Mouse (Mus musculus) MEL (cell line): Measurements from ENCODE around the gene Naa25. TPM values are rescaled to one million over a fixed set of nuclear protein-coding genes. Genes with fewer than 3 reads are reported as not detected.
A peak's percentile ranks its signal among the peaks of the same experiment; 100 is the strongest.

ENCODE experiments used
- DNase-seq: peaks from one replicate; pipeline ENCODE4 v3.0.0; 2011; ENCODE audit warnings: low read depth, low spot score
- H3K27ac ChIP-seq: 2 replicates; pipeline ENCODE4 v1.5.1; 2012; ENCODE audit warnings: low read depth, mild to moderate bottlenecking, control low read depth, low read length, moderate library complexity; ENCODE audit not compliant: control insufficient read depth
- H3K27me3 ChIP-seq, 2 experiments: fragments of 150-350 bp in 1 of 2; sonication (generic) in 1 of 2; 2 replicates each; pipeline ENCODE4 v1.6.1; 2012; ENCODE audit warnings: low read length in 2 of 2, mild to moderate bottlenecking in 2 of 2, improper control_type of control experiment in 1 of 2, moderate library complexity in 1 of 2; ENCODE audit not compliant: insufficient read depth in 2 of 2, control insufficient read depth in 1 of 2
- H3K36me3 ChIP-seq, 2 experiments: 2 replicates each; pipeline ENCODE4 v1.6.1; 2012 to 2014; ENCODE audit warnings: low read length in 2 of 2, improper control_type of control experiment in 1 of 2, inconsistent platforms in 1 of 2, mild to moderate bottlenecking in 1 of 2; ENCODE audit not compliant: insufficient read depth in 2 of 2, control insufficient read depth in 1 of 2
- H3K4me1 ChIP-seq, 2 experiments: fragments of 150-350 bp in 1 of 2; sonication (generic) in 1 of 2; 2 replicates each; pipeline ENCODE4 v1.6.1; 2012; ENCODE audit warnings: low read length in 2 of 2, improper control_type of control experiment in 1 of 2, mild to moderate bottlenecking in 1 of 2; ENCODE audit not compliant: insufficient read depth in 2 of 2, control insufficient read depth in 1 of 2
- H3K4me3 ChIP-seq, 2 experiments: fragments of 150-350 bp in 1 of 2; sonication (generic) in 1 of 2; 2 replicates each; pipeline ENCODE4 v1.5.1; 2012; ENCODE audit warnings: low read depth in 2 of 2, low read length in 2 of 2, mild to moderate bottlenecking in 2 of 2, moderate library complexity in 2 of 2, control low read depth in 1 of 2, improper control_type of control experiment in 1 of 2; ENCODE audit not compliant: control insufficient read depth in 1 of 2, insufficient read depth in 1 of 2
- H3K79me2 ChIP-seq: 2 replicates; pipeline ENCODE4 v1.6.1; 2012; ENCODE audit warnings: mild to moderate bottlenecking, low read length, moderate library complexity; ENCODE audit not compliant: control insufficient read depth, poor library complexity, insufficient read depth
- H3K9ac ChIP-seq: 2 replicates; pipeline ENCODE4 v1.6.1; 2012; ENCODE audit warnings: low read depth, mild to moderate bottlenecking, control low read depth, low read length, moderate library complexity; ENCODE audit not compliant: control insufficient read depth, poor library complexity, severe bottlenecking
- H3K9me3 ChIP-seq: fragments of 150-350 bp; sonication (generic); replicated peaks from 2 replicates; pipeline ENCODE4 v1.6.1; 2012; ENCODE audit warnings: mild to moderate bottlenecking, low read length, improper control_type of control experiment, moderate library complexity; ENCODE audit not compliant: insufficient read depth
- BHLHE40 ChIP-seq: IDR thresholded peaks from 2 replicates; pipeline ENCODE4 v1.6.1; 2012; ENCODE audit warnings: low read depth, mild to moderate bottlenecking, inconsistent platforms, low read length, improper control_type of control experiment, borderline replicate concordance
- EP300 ChIP-seq, 2 experiments: IDR thresholded peaks; 2 replicates each; pipeline ENCODE4 v1.6.1; 2011; ENCODE audit warnings: improper control_type of control experiment in 2 of 2, low read length in 2 of 2, low read depth in 1 of 2, mild to moderate bottlenecking in 1 of 2
- GATA1 ChIP-seq: IDR thresholded peaks from 2 replicates; pipeline ENCODE4 v1.6.1; 2011; ENCODE audit warnings: low read depth, low read length, improper control_type of control experiment
- JUND ChIP-seq: IDR thresholded peaks from 2 replicates; pipeline ENCODE4 v1.6.1; 2011; ENCODE audit warnings: low read depth, mild to moderate bottlenecking, improper control_type of control experiment, low read length
- KAT2A ChIP-seq: conservative IDR thresholded peaks from 2 replicates; pipeline ENCODE4 v1.6.1; 2012; ENCODE audit warnings: low read depth, low read length, improper control_type of control experiment, inconsistent platforms
- MAX ChIP-seq: IDR thresholded peaks from 2 replicates; pipeline ENCODE4 v1.6.1; 2011; ENCODE audit warnings: low read length, improper control_type of control experiment
- MXI1 ChIP-seq: IDR thresholded peaks from 2 replicates; pipeline ENCODE4 v1.6.1; 2011; ENCODE audit warnings: mild to moderate bottlenecking, low read depth, low read length, improper control_type of control experiment
- MYB ChIP-seq: IDR thresholded peaks from 2 replicates; pipeline ENCODE4 v1.6.1; 2011; ENCODE audit warnings: mild to moderate bottlenecking, low read depth, low read length, improper control_type of control experiment
- MYC ChIP-seq: IDR thresholded peaks from 2 replicates; pipeline ENCODE4 v1.6.1; 2011; ENCODE audit warnings: low read depth, mild to moderate bottlenecking, low read length, improper control_type of control experiment, moderate library complexity
- NRF1 ChIP-seq: IDR thresholded peaks from 2 replicates; pipeline ENCODE4 v1.6.1; 2014; ENCODE audit warnings: low read depth, mild to moderate bottlenecking, inconsistent platforms, low read length, improper control_type of control experiment, moderate library complexity; ENCODE audit not compliant: poor library complexity, insufficient read depth, severe bottlenecking
- POLR2A ChIP-seq, 2 experiments: IDR thresholded peaks; 2 replicates each; pipeline ENCODE4 v1.6.1; 2011 to 2012; ENCODE audit warnings: low read length in 2 of 2, mild to moderate bottlenecking in 2 of 2, control low read depth in 1 of 2, improper control_type of control experiment in 1 of 2, low read depth in 1 of 2, moderate library complexity in 1 of 2; ENCODE audit not compliant: control insufficient read depth in 1 of 2, insufficient read depth in 1 of 2, poor library complexity in 1 of 2
- POLR2AphosphoS5 ChIP-seq: IDR thresholded peaks from 2 replicates; pipeline ENCODE4 v1.6.1; 2012; ENCODE audit warnings: low read depth, borderline replicate concordance, mild to moderate bottlenecking, inconsistent platforms, low read length, moderate library complexity, mixed read lengths
- SIN3A ChIP-seq: IDR thresholded peaks from 2 replicates; pipeline ENCODE4 v1.6.1; 2012; ENCODE audit warnings: low read length, improper control_type of control experiment, inconsistent platforms
- SMC3 ChIP-seq: IDR thresholded peaks from 2 replicates; pipeline ENCODE4 v1.6.1; 2011; ENCODE audit warnings: low read depth, low read length, improper control_type of control experiment
- TBP ChIP-seq: IDR thresholded peaks from 2 replicates; pipeline ENCODE4 v1.8.0; 2011; ENCODE audit warnings: low read depth, low read length, improper control_type of control experiment
- TCF12 ChIP-seq: IDR thresholded peaks from 2 replicates; pipeline ENCODE4 v1.6.1; 2014; ENCODE audit warnings: low read depth, mild to moderate bottlenecking, inconsistent platforms, low read length, improper control_type of control experiment, moderate library complexity
- USF2 ChIP-seq, 2 experiments: IDR thresholded peaks; 2 replicates each; pipeline ENCODE4 v1.6.1; 2011 to 2012; ENCODE audit warnings: improper control_type of control experiment in 2 of 2, low read length in 2 of 2, borderline replicate concordance in 1 of 2, inconsistent platforms in 1 of 2, low read depth in 1 of 2, mild to moderate bottlenecking in 1 of 2; ENCODE audit not compliant: insufficient read depth in 1 of 2
- polyA plus RNA-seq, 2 experiments: library from polyadenylated mRNA; stranded (reverse) in 1 of 2; unstranded in 1 of 2; fragments of >175 nt in 1 of 2; fragments of >200 nt in 1 of 2; gene quantifications; 2 replicates each; pipeline versions ENCODE4 v1.2.1 to v1.2.4; 2012; ENCODE audit warnings: low replicate concordance in 2 of 2, low read depth in 1 of 2; ENCODE audit not compliant: insufficient read length in 2 of 2, insufficient read depth in 1 of 2, missing spikeins in 1 of 2
- total RNA-seq: library from RNA; depleted of rRNA; stranded (reverse); fragments of 300-350 nt; gene quantifications from 2 replicates; pipeline ENCODE4 v1.2.3, GENCODE M21; 2012

Gene Naa25
- total and polyA plus RNA-seq, 3 experiments: 53.0 to 59.6 TPM; not detected in 1

DNA sequence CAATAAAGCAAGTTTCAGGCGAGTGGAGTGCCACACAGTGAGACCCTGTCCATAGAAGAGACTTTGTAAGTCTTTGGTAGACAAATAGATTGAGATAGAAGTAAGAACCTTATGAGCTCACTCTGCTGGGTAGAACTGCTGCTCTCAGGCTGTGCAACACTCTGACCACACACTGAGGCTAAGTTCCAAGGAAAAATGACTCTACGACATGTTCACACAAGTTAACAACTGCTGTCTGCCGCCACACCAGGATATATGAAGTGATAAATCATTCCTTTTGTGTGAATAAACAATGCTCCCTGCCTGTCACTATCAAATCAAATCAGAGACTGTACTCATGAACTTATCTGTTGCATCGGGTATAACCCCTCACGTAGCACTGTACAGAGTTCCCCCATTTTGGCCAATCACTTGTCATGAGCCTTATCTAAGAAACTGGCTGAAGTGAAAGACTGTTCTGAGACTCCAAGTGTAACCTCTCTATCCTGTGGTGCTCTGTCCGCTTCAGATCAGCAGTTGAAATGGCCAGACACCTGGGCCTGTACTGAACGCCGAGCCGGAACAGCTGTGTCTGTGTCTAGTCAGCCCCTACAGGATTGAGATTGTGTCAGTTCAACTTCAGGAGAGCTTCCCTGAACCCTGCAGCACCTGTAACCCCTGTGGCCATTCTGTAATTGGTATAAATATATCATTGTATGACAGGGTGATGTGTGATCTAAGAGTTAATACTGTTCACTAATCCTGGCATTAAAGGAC, 58.0 kb downstream of the Naa25 start (continued):
- TF ChIP-seq MYB (no peak), NRF1 (no peak), SIN3A (peak; percentile 35; the same call in 1 of the 2 replicates)

DNA sequence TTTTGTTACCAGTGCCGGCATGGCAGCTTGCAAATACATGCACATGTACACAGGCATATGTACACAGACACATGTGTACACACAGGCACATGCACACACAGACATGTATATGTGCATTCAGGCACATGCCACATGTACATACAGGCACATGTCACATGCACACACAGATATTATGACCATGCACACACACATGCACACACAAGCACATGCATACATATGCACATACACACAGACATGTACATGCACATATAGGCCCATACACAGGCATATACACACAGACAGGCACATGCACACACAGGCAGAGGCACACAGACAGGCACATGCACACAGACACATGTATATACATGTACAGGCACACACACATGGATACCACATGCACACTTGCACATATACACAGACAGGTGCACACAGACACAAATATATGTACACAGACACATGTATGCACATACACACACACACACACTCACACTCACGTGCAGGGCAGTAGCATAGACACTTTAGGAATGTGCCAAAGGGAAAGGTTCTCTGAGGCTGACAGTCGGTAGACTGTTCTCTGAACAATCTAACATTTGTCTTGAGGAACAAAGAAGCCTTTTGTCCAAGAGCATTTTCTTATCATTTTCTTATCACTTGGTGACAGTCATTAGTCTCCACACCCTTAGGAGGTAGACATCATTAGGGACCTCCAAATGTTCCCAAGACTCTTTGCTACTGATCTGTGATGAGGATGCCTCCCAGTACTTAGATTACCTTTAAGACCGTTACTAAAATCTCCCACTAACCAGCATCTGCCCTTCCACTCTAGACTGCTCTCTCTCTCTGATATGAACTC, 63.8 kb downstream of the Naa25 start:
- Histone ChIP-seq H3K9me3 (no peaks in the 10 kb centered on the region), H3K4me3 (no peak overlapping the region), H3K27me3 (no peaks in the 10 kb centered on the region), H3K27ac (peak overlapping the region; percentile 9; the same call in 1 of the 2 replicates), H3K79me2 (no peaks in the 10 kb centered on the region), H3K4me1 (peaks cover 0 to 10% of the 10 kb centered on the region in 2 experiments; a peak in 3 of 4 replicates), H3K9ac (no peak overlapping the region), H3K36me3 (peaks cover 0 to 17% of the 10 kb centered on the region in 2 experiments; a peak in 2 of 4 replicates)
- DNase-seq: no peak
- TF ChIP-seq KAT2A (no peak), MXI1 (peak; percentile 14; the same call in 1 of the 2 replicates), MYC (peak; percentile 38; the same call in 1 of the 2 replicates), TBP (no peak), SIN3A (0 out of 2 replicates have a peak, but pooled peaks have one; percentile 36), TCF12 (peak; percentile 33; the same call in 1 of the 2 replicates), MAX (peak; percentile 42; the same call in 1 of the 2 replicates), BHLHE40 (peak; percentile 52; the same call in 1 of the 2 replicates), SMC3 (no peak), EP300 (IDR thresholded peaks at IDR 0.05; ENCODE audit: low read depth in 1 of 2, low read length in 2 of 2) (peak; percentile 20 to 28; a peak in 1 of 4 replicates), GATA1 (peak; percentile 45), POLR2AphosphoS5 (peak; percentile 66; the same call in 1 of the 2 replicates)

DNA sequence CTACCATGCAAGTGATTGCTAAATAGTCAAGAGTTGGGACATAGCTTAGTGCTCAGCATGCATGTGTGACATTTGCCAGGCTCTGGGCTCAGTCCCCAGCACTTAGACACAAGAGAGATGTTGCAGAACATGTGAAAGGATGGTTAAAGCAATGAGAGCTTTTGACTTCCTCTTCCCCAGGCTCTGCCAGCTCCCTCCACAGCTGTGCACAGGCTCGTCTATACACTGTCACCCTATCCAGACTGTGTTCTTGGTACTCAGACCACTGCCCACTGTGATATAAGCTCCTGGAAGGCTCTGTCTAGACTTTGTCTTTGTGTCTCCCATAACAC, 64.4 kb downstream of the Naa25 start:
- Histone ChIP-seq H3K27ac (peak overlapping the region; percentile 9), H3K4me1 (peaks cover 0 to 10% of the 10 kb centered on the region in 2 experiments; a peak in 3 of 4 replicates), H3K27me3 (no peaks in the 10 kb centered on the region), H3K9ac (no peak overlapping the region), H3K4me3 (no peak overlapping the region), H3K79me2 (no peaks in the 10 kb centered on the region), H3K36me3 (peaks cover 0 to 16% of the 10 kb centered on the region in 2 experiments; a peak in 2 of 4 replicates), H3K9me3 (no peaks in the 10 kb centered on the region)
- DNase-seq: peak; percentile 70
- TF ChIP-seq USF2 (IDR thresholded peaks at IDR 0.05; ENCODE audit: borderline replicate concordance in 1 of 2, insufficient read depth in 1 of 2, low read depth in 1 of 2, low read length in 2 of 2) (no peak), MXI1 (0 out of 2 replicates have a peak, but pooled peaks have one; percentile 9), POLR2A (IDR thresholded peaks at IDR 0.05; ENCODE audit: control insufficient read depth in 1 of 2, insufficient read depth in 1 of 2, low read depth in 1 of 2, low read length in 2 of 2, poor library complexity in 1 of 2) (no peak), BHLHE40 (no peak), SIN3A (peak; percentile 24; the same call in 1 of the 2 replicates), MYC (peak; percentile 14; the same call in 1 of the 2 replicates), EP300 (IDR thresholded peaks at IDR 0.05; ENCODE audit: low read depth in 1 of 2, low read length in 2 of 2) (no peak), JUND (no peak)
